Mouse (Mus musculus) myocyte (in vitro differentiated cells): ENCODE measurements at regions not wholly inside any gene's neighbourhood (a gene's known extent, or its start where the extent isn't known, plus 50 kb on each side); places are given as distances from the start of the nearest gene placed in this dataset.

ENCODE experiments used
- H3K27me3 ChIP-seq: one replicate; pipeline ENCODE4 v1.6.1; 2011; ENCODE audit not compliant: control insufficient read depth, insufficient read depth, insufficient read length
- H3K36me3 ChIP-seq: one replicate; pipeline ENCODE4 v1.6.1; 2011; ENCODE audit not compliant: control insufficient read depth, insufficient read depth
- H3K4me2 ChIP-seq: one replicate; pipeline ENCODE4 v1.6.1; 2011; ENCODE audit warnings: low read depth, control low read depth
- H3K4me3 ChIP-seq: one replicate; pipeline ENCODE4 v1.5.1; 2011; ENCODE audit warnings: mild to moderate bottlenecking, control low read depth, moderate library complexity
- H3K79me2 ChIP-seq: one replicate; pipeline ENCODE4 v1.6.1; 2011; ENCODE audit not compliant: control insufficient read depth, insufficient read depth
- H3ac ChIP-seq: one replicate; pipeline ENCODE4 v1.6.1; 2011; ENCODE audit not compliant: control insufficient read depth, insufficient read length
- CEBPB ChIP-seq: IDR thresholded peaks from 2 replicates; pipeline ENCODE4 v1.6.1; 2011; ENCODE audit warnings: mild to moderate bottlenecking, moderate library complexity; ENCODE audit not compliant: poor library complexity, insufficient read depth, severe bottlenecking
- E2F4 ChIP-seq: IDR thresholded peaks from one replicate; pipeline ENCODE4 v1.6.1; 2011; ENCODE audit warnings: mild to moderate bottlenecking, control low read depth, moderate library complexity; ENCODE audit not compliant: insufficient read depth
- MAX ChIP-seq: IDR thresholded peaks from one replicate; pipeline ENCODE4 v1.6.1; 2011; ENCODE audit warnings: low read depth, mild to moderate bottlenecking, control low read depth
- MYOD1 ChIP-seq, 3 experiments: IDR thresholded peaks; one replicate each; pipeline ENCODE4 v1.6.1; 2011; ENCODE audit warnings: control low read depth in 2 of 3, low read depth in 2 of 3, mild to moderate bottlenecking in 2 of 3, moderate library complexity in 1 of 3; ENCODE audit not compliant: insufficient read length in 2 of 3, control insufficient read depth in 1 of 3
- MYOG ChIP-seq, 3 experiments: IDR thresholded peaks; one replicate each; pipeline ENCODE4 v1.6.1; 2011; ENCODE audit warnings: control low read depth in 2 of 3, low read depth in 2 of 3, mild to moderate bottlenecking in 2 of 3; ENCODE audit not compliant: insufficient read length in 2 of 3, control insufficient read depth in 1 of 3, insufficient read depth in 1 of 3
- POLR2A ChIP-seq: IDR thresholded peaks from one replicate; pipeline ENCODE4 v1.6.1; 2011; ENCODE audit warnings: low read depth, mild to moderate bottlenecking, control low read depth, moderate library complexity; ENCODE audit not compliant: insufficient read length
- POLR2AphosphoS2 ChIP-seq: IDR thresholded peaks from one replicate; pipeline ENCODE4 v1.6.1; 2011; ENCODE audit warnings: low read depth, control low read depth; ENCODE audit not compliant: insufficient read length
- REST ChIP-seq: IDR thresholded peaks from one replicate; pipeline ENCODE4 v1.6.1; 2011; ENCODE audit warnings: mild to moderate bottlenecking, control low read depth, moderate library complexity; ENCODE audit not compliant: insufficient read depth, insufficient read length
- SRF ChIP-seq: IDR thresholded peaks from one replicate; pipeline ENCODE4 v1.6.1; 2011; ENCODE audit warnings: low read depth; ENCODE audit not compliant: control insufficient read depth, insufficient read length
- TCF12 ChIP-seq: IDR thresholded peaks from one replicate; pipeline ENCODE4 v1.6.1; 2011; ENCODE audit warnings: mild to moderate bottlenecking, control low read depth; ENCODE audit not compliant: poor library complexity, insufficient read depth, severe bottlenecking
- TCF3 ChIP-seq: IDR thresholded peaks from one replicate; pipeline ENCODE4 v1.6.1; 2011; ENCODE audit warnings: low read depth, control low read depth; ENCODE audit not compliant: insufficient read length
- USF1 ChIP-seq: IDR thresholded peaks from one replicate; pipeline ENCODE4 v1.6.1; 2011; ENCODE audit warnings: low read depth, mild to moderate bottlenecking, control low read depth, moderate library complexity

DNA sequence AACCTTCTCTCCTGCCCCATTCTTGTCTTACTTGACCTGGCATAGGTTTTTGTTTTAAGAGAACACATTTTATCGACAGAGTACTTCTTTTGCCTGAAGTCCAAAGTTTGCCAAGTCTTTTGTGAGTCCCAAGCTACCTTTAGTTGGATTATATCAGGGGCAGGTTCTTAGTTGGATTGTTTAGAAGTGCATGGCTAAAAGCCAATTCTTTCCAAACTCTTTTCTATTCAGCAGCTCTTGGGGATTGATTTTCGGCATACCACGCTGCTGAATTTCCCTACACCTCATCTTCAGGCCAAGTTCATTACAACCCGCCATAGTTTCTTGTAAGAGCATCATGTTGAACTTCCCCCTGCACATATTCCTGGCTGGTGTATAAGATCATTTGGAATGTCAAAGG is 245.9 kb downstream of the S1pr1 start:
- Histone ChIP-seq H3K4me2 (no peak overlapping the region), H3K4me3 (no peak overlapping the region), H3ac (no peak overlapping the region), H3K27me3 (no peaks in the 10 kb centered on the region), H3K36me3 (no peaks in the 10 kb centered on the region), H3K79me2 (no peaks in the 10 kb centered on the region)
- TF ChIP-seq TCF12 (no peak), POLR2AphosphoS2 (no peak), E2F4 (no peak), MYOD1 (IDR thresholded peaks at IDR 0.05; ENCODE audit: control insufficient read depth in 1 of 3, insufficient read length in 2 of 3, low read depth in 2 of 3) (no peak), MAX (no peak), SRF (no peak), MYOG (IDR thresholded peaks at IDR 0.05; ENCODE audit: control insufficient read depth in 1 of 3, insufficient read depth in 1 of 3, insufficient read length in 2 of 3, low read depth in 2 of 3) (no peak), CEBPB (no peak), TCF3 (no peak), REST (no peak), USF1 (no peak)

DNA sequence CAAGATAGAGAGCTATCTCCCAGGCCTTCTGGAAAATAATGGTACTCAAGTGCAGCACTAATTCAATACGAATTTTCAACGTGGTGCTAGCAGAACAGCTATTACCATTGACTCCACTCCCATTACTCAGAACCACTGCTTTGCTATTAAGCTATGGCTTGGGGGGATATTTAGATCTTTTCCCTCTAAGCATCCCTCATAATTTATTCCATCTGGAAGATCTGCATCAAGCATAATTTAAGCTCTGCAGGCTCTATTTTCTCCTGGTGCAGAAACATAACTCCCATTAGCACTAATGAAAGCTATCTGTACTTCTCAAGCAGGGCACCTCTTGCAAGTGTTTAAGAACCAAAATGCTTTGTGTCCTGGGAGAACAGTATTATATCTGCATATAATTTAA is 247.0 kb downstream of the S1pr1 start:
- Histone ChIP-seq H3K4me2 (no peak overlapping the region), H3K27me3 (no peaks in the 10 kb centered on the region), H3K36me3 (no peaks in the 10 kb centered on the region), H3ac (no peak overlapping the region), H3K4me3 (no peak overlapping the region), H3K79me2 (no peaks in the 10 kb centered on the region)
- TF ChIP-seq POLR2A (no peak), POLR2AphosphoS2 (no peak), CEBPB (no peak), E2F4 (no peak)

DNA sequence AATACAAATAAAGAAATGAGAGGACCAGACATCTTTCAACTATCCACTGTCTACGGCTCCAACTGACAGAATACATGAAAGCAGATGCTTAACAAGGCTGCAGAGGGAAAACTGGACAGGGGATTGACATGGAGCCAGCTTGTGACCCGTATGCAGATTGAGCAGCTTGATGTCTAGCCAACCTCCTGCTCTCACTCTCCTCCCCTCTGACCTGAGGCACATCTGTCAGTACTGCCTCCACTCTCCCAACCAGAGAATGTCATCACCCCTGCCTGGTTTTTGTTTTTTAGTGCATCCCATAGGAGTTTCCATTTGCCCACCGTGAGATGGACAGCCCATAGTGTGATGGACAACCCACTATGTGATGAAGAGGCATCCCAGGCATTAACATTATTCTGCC is 252.2 kb downstream of the S1pr1 start:
- TF ChIP-seq SRF (no peak), CEBPB (no peak), TCF12 (no peak), REST (no peak), USF1 (no peak), POLR2AphosphoS2 (no peak), MYOG (IDR thresholded peaks at IDR 0.05; ENCODE audit: control insufficient read depth in 1 of 3, insufficient read depth in 1 of 3, insufficient read length in 2 of 3, low read depth in 2 of 3) (no peak), POLR2A (no peak), MYOD1 (IDR thresholded peaks at IDR 0.05; ENCODE audit: control insufficient read depth in 1 of 3, insufficient read length in 2 of 3, low read depth in 2 of 3) (no peak), TCF3 (no peak), MAX (no peak), E2F4 (no peak)
- Histone ChIP-seq H3K79me2 (no peaks in the 10 kb centered on the region), H3K4me2 (no peak overlapping the region), H3K4me3 (no peak overlapping the region), H3K36me3 (no peaks in the 10 kb centered on the region), H3K27me3 (no peaks in the 10 kb centered on the region), H3ac (no peak overlapping the region)
